In the genomic region with DNA sequence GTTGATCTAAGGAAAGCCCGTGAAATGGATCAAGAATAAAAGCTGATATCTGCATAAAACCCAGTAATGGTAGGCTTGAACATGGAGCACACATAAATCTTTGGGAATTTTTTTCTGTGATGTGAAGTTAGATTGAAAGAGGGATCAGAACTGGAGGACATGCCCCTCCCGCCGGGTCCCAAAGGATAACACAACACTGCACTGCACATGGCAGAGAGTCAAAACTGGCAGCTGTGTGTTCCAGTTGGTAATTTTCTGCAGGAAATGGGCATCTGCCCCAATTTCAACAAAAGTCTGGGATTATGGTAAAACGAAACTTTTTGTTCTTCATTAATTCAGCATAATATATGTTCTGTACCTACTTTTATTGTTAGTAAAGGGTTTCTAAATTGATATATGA, we compare ENCODE assay signal across 21 mouse cellular contexts.
DNase-seq lines count a peak whose midpoint lies in the region; TF ChIP-seq lines count a peak whose summit lies in the region.
"Had no signal": no experiment of that assay in that cellular context is flagged by ENCODE, and none has a peak within 500 bp of the region (broad histone marks: within the 10 kb centered on the region; RNA-seq: fewer than 3 reads in every experiment).

No protein-coding gene starts in this region.

- H3K4me1 ChIP-seq in cerebellum, adult 2 months (ENCODE audit: control insufficient read depth, insufficient read depth, low read length): no peaks in the 10 kb centered on the region
- H3K4me1 ChIP-seq: heart, embryonic 15.5 days; liver, embryonic 12.5 days had no signal

- DNase-seq in cerebellum, postnatal 14 days: peak; percentile 6 to 9
- no peak for DNase-seq in cerebellum, adult 2 months
- peak; percentile 5 for DNase-seq in gastrocnemius, postnatal 25 days
- no peak for DNase-seq in gastrocnemius, adult 18-20 months (ENCODE audit: low spot score)
- DNase-seq in lung, postnatal 36 days: peak; percentile 4
- DNase-seq in lung, postnatal 25 days (ENCODE audit: low spot score): no peak
- peak; percentile 22 to 23 for DNase-seq in layer of hippocampus, postnatal 36 days
- no peak for DNase-seq in urinary bladder, adult 2 months (ENCODE audit: low spot score)
- DNase-seq: cerebellum, adult 9-11 months; embryo, embryonic 11 days; gastrocnemius, postnatal 36 days; kidney, adult 11 months; right cerebral cortex, postnatal 14 days; spleen, adult 18-20 months; thymus, adult 18-20 months; thymus, postnatal 4 days had no signal

- whole genome bisulfite sequencing in cerebellum, adult 2 months: 27% methylated on average over 4 of the region's 4 CpGs

- H3K27ac ChIP-seq in cerebellum, adult 2 months (ENCODE audit: insufficient read depth, low read length): no peak overlapping the region
- H3K27ac ChIP-seq: heart, embryonic 15.5 days; liver, embryonic 12.5 days; midbrain, embryonic 13.5 days had no signal

- TF ChIP-seq CTCF in cerebellum, adult 2 months (IDR thresholded peaks at IDR 0.05; ENCODE audit: borderline replicate concordance, insufficient read depth, low read depth, low read length): no peak

- no peaks in the 10 kb centered on the region for H3K27me3 ChIP-seq in cerebellum, adult 2 months (ENCODE audit: control insufficient read depth, insufficient read depth, low read length)
- H3K27me3 ChIP-seq: CH12.LX; heart, embryonic 15.5 days; liver, embryonic 12.5 days; midbrain, embryonic 13.5 days had no signal

- H3K4me3 ChIP-seq in cerebellum, adult 2 months (replicated peaks; ENCODE audit: insufficient read depth, low read depth, low read length): no peak overlapping the region
- H3K4me3 ChIP-seq: heart, embryonic 15.5 days; liver, embryonic 12.5 days; midbrain, embryonic 13.5 days; myocyte had no signal

- no peak for TF ChIP-seq POLR2A in cerebellum, adult 2 months (IDR thresholded peaks at IDR 0.05; ENCODE audit: borderline replicate concordance, insufficient read depth, low read length)

Comparison
In these comparisons a context has a peak if more than half of its experiments do, and no peak if none do; other contexts are left out.
1. DNase-seq: peak in cerebellum, postnatal 14 days (2 of 2), gastrocnemius, postnatal 25 days (single experiment), lung, postnatal 36 days (single experiment) and layer of hippocampus, postnatal 36 days (2 of 2); none in cerebellum, adult 2 months (0 of 2), gastrocnemius, adult 18-20 months (single experiment), lung, postnatal 25 days (single experiment) and urinary bladder, adult 2 months (single experiment).